Mouse (Mus musculus): ENCODE data around the gene Ghrhr. TPM values are rescaled to one million over a fixed set of nuclear protein-coding genes. Genes with fewer than 3 reads are reported as not detected.

Ghrhr gene
- total RNA-seq, 2 experiments from 2014 or later, result not detected

GRCm38 (mm10) chr6:55351712-55352111, 24.4 kb upstream of the Ghrhr start:
- no peak for DNase-seq (ENCODE audit: extremely low spot score in 1 of 2, low spot score in 1 of 2)

DNA sequence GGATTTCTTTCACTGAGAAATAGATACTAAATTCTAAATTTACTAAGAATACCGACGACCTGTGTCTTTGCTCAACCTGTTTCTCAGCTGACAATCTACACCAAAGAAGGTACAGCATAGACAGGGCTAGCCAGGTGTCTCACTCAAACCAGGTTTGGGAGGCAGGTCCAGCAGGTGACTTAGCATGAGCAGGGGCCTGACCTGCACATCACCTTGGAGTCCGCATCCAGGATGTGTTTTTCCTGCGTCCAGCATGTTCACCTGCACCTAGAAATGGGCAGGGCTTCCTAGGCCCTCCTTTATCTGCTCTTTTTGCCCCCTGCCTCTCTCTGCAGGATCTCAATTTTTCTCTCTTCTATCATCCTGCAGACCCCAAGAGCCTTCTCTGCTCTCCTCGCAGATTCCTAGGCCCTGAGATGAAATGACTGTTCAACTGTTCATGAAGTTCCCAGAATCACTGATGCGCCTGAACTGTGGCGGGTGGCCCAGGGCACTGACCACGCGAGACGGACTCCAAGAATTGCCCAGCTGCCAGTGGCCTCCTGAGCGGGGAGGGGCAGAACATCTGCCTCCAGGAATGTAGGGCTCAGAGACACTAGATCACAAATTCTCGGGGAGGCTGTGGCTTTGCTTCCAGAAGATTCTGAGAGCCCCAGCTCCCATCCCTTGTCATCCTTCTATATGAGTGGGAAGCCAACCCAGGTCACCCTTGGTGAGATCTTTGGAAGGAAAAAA, 22.2 kb upstream of the Ghrhr start:
- DNase-seq (ENCODE audit: extremely low spot score in 1 of 2, low spot score in 1 of 2), result no peak

DNA sequence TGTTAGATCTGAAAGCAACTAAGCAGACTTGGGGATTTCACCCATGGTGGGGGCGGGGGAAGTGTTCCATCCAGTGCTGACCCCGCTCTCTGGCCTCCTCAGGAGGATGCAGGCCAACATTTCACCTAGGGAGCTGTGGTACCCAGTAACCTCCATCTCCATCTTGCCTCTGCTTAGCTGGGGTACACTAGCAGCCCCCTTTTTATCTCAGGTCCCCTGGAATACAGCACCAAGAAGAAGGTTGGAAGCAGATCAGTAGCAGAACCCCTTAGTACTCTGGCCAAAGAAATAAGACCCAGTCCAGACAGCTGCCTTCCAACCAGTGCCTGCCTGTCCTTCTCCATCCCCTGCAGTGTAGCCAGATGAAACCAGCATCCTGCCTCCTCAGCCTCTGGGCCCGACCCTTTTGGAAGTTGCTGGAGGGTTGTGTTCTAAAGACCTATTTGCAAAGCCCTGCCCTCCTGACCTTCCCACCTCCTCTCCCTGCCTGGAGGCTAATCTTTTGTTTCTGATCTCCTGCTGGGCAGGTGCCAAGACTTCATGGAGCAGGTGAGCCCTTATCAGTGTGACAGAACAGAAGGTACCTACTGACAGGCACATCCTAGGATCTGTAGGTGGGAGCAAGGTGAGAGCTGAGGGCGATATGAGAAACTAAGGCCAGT, 21.5 kb upstream of the Ghrhr start:
- no peak for DNase-seq (ENCODE audit: extremely low spot score in 1 of 2, low spot score in 1 of 2)

GRCm38 (mm10) chr6:55355575-55355974, 20.5 kb upstream of the Ghrhr start:
- DNase-seq (ENCODE audit: extremely low spot score in 1 of 2, low spot score in 1 of 2), result no peak

GRCm38 (mm10) chr6:55356017-55356703, 19.9 kb upstream of the Ghrhr start:
- no peak for DNase-seq (ENCODE audit: extremely low spot score in 1 of 2, low spot score in 1 of 2)

DNA sequence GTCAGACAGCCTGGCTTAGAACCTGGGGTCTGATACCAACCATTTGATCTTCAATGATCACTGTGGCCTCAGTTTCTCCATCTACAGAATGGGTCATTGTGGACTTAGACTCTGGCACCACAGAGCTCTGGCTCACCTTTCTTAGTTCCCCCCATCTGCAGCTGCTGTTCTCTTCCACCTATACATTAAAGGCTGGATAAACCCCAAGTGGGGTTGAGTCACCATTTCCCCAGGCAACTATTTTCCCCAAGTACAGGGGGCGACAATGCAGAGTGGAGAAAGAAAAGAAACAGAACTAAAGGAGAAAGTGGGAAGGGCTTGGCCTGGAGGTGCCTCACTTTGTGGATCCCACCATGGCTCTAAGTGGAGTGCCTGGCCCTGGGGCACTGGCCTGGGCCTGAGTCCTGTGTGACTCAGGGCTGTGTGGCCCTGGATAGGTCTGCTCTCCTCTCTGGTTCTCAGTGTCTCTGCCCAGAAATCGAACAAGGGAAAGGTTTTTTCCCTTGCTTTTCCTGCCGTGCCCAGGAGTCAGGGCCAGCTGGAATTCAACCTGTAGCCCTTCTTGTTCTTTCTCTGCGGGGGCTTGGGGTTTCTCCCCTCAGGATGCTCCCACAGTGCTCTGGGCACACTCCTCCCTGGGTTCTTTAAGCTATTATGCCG, 19.0 kb upstream of the Ghrhr start:
- no peak for DNase-seq (ENCODE audit: extremely low spot score in 1 of 2, low spot score in 1 of 2)

DNA sequence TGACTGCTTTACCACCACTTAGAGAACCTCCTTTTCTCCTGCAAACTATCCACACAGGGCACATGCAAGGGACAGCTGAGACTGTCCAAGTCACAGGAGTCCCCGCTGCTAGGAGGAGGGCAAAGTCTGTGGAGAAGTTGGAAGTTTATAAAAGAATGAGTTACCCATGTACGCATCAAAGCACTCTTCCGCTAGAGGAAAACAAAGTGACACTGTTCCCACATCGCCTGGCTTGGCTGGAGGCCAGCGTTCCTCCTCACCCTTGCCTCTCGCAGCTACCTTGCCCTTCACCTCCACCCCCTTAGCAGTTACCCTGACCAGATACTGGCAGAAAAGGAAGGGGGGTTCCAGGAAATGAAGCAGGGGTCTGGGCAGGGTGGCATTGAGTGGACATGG, 18.5 kb upstream of the Ghrhr start:
- no peak for DNase-seq (ENCODE audit: extremely low spot score in 1 of 2, low spot score in 1 of 2)

- DNase-seq (ENCODE audit: extremely low spot score in 1 of 2, low spot score in 1 of 2), result no peak
These were observed 17.4 kb upstream of the Ghrhr start for GRCm38 (mm10) chr6:55358731-55359143.

GRCm38 (mm10) chr6:55362663-55363062, 13.4 kb upstream of the Ghrhr start:
- no peak for DNase-seq (ENCODE audit: extremely low spot score in 1 of 2, low spot score in 1 of 2)

GRCm38 (mm10) chr6:55367126-55367525, 9.0 kb upstream of the Ghrhr start:
- DNase-seq (ENCODE audit: extremely low spot score in 1 of 2, low spot score in 1 of 2), result no peak

GRCm38 (mm10) chr6:55370831-55371230, 5.3 kb upstream of the Ghrhr start:
- DNase-seq (ENCODE audit: extremely low spot score in 1 of 2, low spot score in 1 of 2), result no peak

GRCm38 (mm10) chr6:55376511-55376910, 416 bp downstream of the Ghrhr start:
- no peak for DNase-seq (ENCODE audit: extremely low spot score in 1 of 2, low spot score in 1 of 2)

- no peak for DNase-seq (ENCODE audit: extremely low spot score in 1 of 2, low spot score in 1 of 2)
These were observed 1.4 kb downstream of the Ghrhr start for GRCm38 (mm10) chr6:55377461-55377860.

- DNase-seq (ENCODE audit: extremely low spot score in 1 of 2, low spot score in 1 of 2), result peak in 1 of 2 experiments; percentile 66
These were observed 3.7 kb downstream of the Ghrhr start for GRCm38 (mm10) chr6:55379641-55380335.

DNA sequence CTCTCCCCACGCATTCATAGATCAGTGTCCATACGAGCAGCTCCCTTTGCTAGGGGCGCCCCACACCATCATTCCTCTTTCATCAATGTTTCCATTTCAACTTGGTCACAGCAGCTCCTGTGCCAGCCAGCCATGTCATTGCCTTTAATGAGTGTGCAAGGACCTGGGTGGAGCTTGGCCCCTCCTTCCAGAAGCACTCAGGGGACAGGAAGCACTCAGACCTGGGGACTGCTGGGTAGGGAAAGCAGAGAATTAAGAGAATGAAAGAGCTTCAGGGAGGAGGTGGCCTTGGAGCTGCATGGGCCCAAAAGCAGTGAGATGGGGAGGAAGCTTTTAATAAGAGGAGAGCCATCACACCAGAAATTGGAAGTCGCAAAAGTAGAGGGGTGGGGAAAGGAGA, 5.9 kb downstream of the Ghrhr start:
- no peak for DNase-seq (ENCODE audit: extremely low spot score in 1 of 2, low spot score in 1 of 2)

DNA sequence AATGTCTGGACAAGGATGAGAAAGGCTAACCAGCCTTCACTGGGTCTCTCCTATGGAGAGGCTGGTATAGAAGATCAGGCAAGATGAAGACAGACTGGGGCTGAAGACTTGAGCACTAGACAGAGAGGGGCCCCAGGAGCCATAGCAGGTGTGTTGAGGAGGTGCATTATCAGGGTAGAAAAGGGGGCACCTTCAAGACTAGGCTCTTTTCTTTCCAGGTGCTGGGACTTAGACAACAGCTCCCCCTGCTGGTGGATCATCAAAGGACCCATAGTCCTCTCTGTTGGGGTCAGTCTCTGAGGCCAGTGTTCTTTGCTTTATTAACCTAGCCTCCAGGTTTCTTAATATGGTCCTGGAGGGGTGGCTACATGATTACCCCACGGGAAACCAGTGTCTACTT, 7.8 kb downstream of the Ghrhr start:
- peak in 1 of 2 experiments; percentile 77 for DNase-seq (ENCODE audit: extremely low spot score in 1 of 2, low spot score in 1 of 2)

DNA sequence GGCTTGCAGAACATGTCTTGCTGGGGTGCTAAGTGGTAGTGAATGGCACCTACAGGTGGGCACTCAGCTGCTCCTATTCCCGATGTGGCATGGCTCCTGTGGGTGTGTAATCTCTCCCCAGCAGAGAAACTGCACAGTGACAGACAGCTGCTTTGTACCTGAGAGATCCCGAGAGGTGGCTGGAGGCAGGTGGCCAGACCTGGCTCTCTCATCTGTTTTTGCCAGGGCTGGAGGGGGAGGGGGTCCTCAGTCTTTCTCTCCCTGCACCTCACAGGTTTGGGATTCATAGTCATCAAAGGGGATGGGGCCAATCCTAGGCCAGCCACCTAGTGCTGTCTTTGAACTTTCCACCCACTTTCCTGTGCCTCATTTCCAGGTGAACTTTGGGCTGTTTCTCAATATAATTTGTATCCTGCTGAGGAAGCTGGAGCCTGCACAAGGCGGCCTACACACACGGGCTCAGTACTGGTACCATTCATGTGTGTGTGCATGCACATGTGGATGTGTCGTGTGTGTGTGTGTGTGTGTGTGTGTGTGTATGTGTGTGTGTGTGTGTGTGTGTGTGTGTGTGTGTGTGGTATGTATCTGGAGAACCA, 8.4 kb downstream of the Ghrhr start:
- no peak for DNase-seq (ENCODE audit: extremely low spot score in 1 of 2, low spot score in 1 of 2)

DNA sequence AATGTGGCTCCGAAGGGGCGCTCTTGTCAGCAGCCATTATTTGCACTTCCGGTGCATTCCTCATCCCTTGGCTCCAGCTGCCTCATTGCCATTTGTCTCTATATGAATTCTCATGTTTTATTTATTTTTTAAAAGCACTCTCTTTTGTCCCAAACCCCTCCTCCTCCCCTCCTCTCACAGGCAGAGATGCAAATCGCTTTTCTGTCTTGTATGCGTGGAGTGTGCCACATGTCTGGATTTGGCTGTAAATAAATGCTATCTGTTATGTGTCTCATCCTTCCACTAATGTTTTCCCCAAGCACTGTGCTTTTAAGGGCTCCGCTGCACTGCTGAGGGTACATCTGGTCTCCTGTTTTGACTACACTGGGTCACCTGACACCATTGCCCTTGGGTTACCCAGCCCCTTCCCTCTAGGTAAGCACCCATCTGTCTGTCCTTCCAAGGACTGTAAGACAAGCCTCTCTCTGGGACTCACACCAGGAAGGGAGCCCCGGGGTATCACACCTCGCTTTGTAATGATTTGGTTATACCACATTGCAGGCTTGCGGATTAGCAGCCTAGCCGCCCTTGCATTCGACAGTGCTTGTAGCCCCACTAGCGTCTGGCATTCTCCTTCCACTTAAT, 12.6 kb downstream of the Ghrhr start:
- no peak for DNase-seq (ENCODE audit: extremely low spot score in 1 of 2, low spot score in 1 of 2)

- DNase-seq (ENCODE audit: extremely low spot score in 1 of 2, low spot score in 1 of 2), result no peak
These were observed 13.2 kb downstream of the Ghrhr start for GRCm38 (mm10) chr6:55389321-55389720.

- DNase-seq (ENCODE audit: extremely low spot score in 1 of 2, low spot score in 1 of 2), result no peak
These were observed 15.7 kb downstream of the Ghrhr start for GRCm38 (mm10) chr6:55391814-55392213.

Data from layer of hippocampus, postnatal 25 days (tissue).